Mouse (Mus musculus) olfactory bulb, adult 2 months (tissue): ENCODE measurements at regions not wholly inside any gene's neighbourhood (a gene's known extent, or its start where the extent isn't known, plus 50 kb on each side); places are given as distances from the start of the nearest gene placed in this dataset.

ENCODE experiments used
- H3K27ac ChIP-seq: fragments of 200-500 bp; 2 replicates; pipeline ENCODE4 v1.5.1; 2012; ENCODE audit warnings: low read depth, low read length; ENCODE audit not compliant: insufficient read depth
- H3K4me1 ChIP-seq: fragments of 200-500 bp; 2 replicates; pipeline ENCODE4 v1.6.1; 2012; ENCODE audit warnings: low read length; ENCODE audit not compliant: control insufficient read depth, insufficient read depth
- H3K4me3 ChIP-seq: fragments of 200-500 bp; 2 replicates; pipeline ENCODE4 v1.5.1; 2012; ENCODE audit warnings: mild to moderate bottlenecking, low read depth, low read length, moderate library complexity; ENCODE audit not compliant: insufficient read depth
- CTCF ChIP-seq: fragments of 200-500 bp; IDR thresholded peaks from 2 replicates; pipeline ENCODE4 v1.5.1; 2012; ENCODE audit warnings: low read depth, mild to moderate bottlenecking, low read length, moderate library complexity; ENCODE audit not compliant: insufficient read depth
- POLR2A ChIP-seq: fragments of 200-500 bp; IDR thresholded peaks from 2 replicates; pipeline ENCODE4 v1.6.1; 2012; ENCODE audit warnings: mild to moderate bottlenecking, low read depth, low read length, moderate library complexity; ENCODE audit not compliant: insufficient read depth
- WGBS: fragments of 180-500 bp; shearing (Covaris S2); methylation state at CpG from one replicate; pipeline ENCODE4 v1.1.7; 2018; 5-methylcytosine and 5-hydroxymethylcytosine counted together

- no peak for TF ChIP-seq POLR2A
- Histone ChIP-seq H3K4me3 (no peak overlapping the region), H3K27ac (no peak overlapping the region), H3K4me1 (no peaks in the 10 kb centered on the region)
These were observed 589.6 kb upstream of the Atp2b1 start for GRCm38 (mm10) chr10:98324591-98324990.

GRCm38 (mm10) chr10:98325720-98326119 lies 588.5 kb upstream of the Atp2b1 start:
- 88% methylated on average over 5 of the region's 5 CpGs for WGBS
- no peak overlapping the region for H3K27ac ChIP-seq
- no peak overlapping the region for H3K4me3 ChIP-seq
- H3K4me1 ChIP-seq, result no peaks in the 10 kb centered on the region
- no peak for TF ChIP-seq CTCF
- no peak for TF ChIP-seq POLR2A

- no peak for TF ChIP-seq POLR2A
- TF ChIP-seq CTCF, result no peak
- Histone ChIP-seq H3K27ac (no peak overlapping the region), H3K4me3 (no peak overlapping the region), H3K4me1 (no peaks in the 10 kb centered on the region)
- WGBS, result 71% methylated on average over 4 of the region's 4 CpGs
These were observed 581.5 kb upstream of the Atp2b1 start for GRCm38 (mm10) chr10:98332682-98333081.

GRCm38 (mm10) chr10:98333411-98334067 lies 580.7 kb upstream of the Atp2b1 start:
- TF ChIP-seq POLR2A, result no peak
- no peak for TF ChIP-seq CTCF
- no peaks in the 10 kb centered on the region for H3K4me1 ChIP-seq
- H3K27ac ChIP-seq, result no peak overlapping the region
- 69% methylated on average over 6 of the region's 6 CpGs for WGBS
- H3K4me3 ChIP-seq, result no peak overlapping the region

- 80% methylated on average over 5 of the region's 5 CpGs for WGBS
- Histone ChIP-seq H3K4me3 (no peak overlapping the region), H3K4me1 (no peaks in the 10 kb centered on the region), H3K27ac (no peak overlapping the region)
- no peak for TF ChIP-seq POLR2A
These were observed 570.4 kb upstream of the Atp2b1 start for GRCm38 (mm10) chr10:98343827-98344226.

GRCm38 (mm10) chr10:98349466-98349865 lies 564.7 kb upstream of the Atp2b1 start:
- no peak for TF ChIP-seq CTCF
- no peak for TF ChIP-seq POLR2A
- Histone ChIP-seq H3K4me3 (no peak overlapping the region), H3K4me1 (no peaks in the 10 kb centered on the region), H3K27ac (peak overlapping the region; percentile 44; the same call in 1 of the 2 replicates)
- 29% methylated on average over 5 of the region's 5 CpGs for WGBS

- whole genome bisulfite sequencing, result 79% methylated on average over 6 of the region's 6 CpGs
- TF ChIP-seq CTCF (no peak), POLR2A (no peak)
- H3K4me3 ChIP-seq, result no peak overlapping the region
- no peaks in the 10 kb centered on the region for H3K4me1 ChIP-seq
- no peak overlapping the region for H3K27ac ChIP-seq
These were observed 563.8 kb upstream of the Atp2b1 start for GRCm38 (mm10) chr10:98350318-98350926.

GRCm38 (mm10) chr10:98352061-98352460 lies 562.1 kb upstream of the Atp2b1 start:
- no peak overlapping the region for H3K4me3 ChIP-seq
- no peaks in the 10 kb centered on the region for H3K4me1 ChIP-seq
- 65% methylated on average over 2 of the region's 2 CpGs for WGBS
- H3K27ac ChIP-seq, result no peak overlapping the region
- TF ChIP-seq CTCF, result no peak
- no peak for TF ChIP-seq POLR2A

GRCm38 (mm10) chr10:98354486-98354885 lies 559.7 kb upstream of the Atp2b1 start:
- no peaks in the 10 kb centered on the region for H3K4me1 ChIP-seq

More at GRCm38 (mm10) chr10:98354486-98354885, 559.7 kb upstream of the Atp2b1 start:
- Histone ChIP-seq H3K27ac (no peak overlapping the region), H3K4me3 (no peak overlapping the region)
- TF ChIP-seq CTCF (no peak), POLR2A (no peak)
- WGBS, result 89% methylated on average over 2 of the region's 2 CpGs
